Mouse (Mus musculus) liver, adult (tissue): ENCODE measurements around the gene Rxrg.

Experiments used
- GATA4 ChIP-seq: IDR thresholded peaks from 2 replicates; pipeline ENCODE4 v1.6.1; 2014; ENCODE audit warnings: mild to moderate bottlenecking, low read length; ENCODE audit not compliant: insufficient replicate concordance

Rxrg gene

GRCm38 (mm10) chr1:167598255-167599081, at the start of gene Rxrg:
TSS of gene Rxrg (plus strand) at chr1:167598384.
- no peak for TF ChIP-seq GATA4

- TF ChIP-seq GATA4, result no peak
Observed at GRCm38 (mm10) chr1:167549324-167549723, 48.9 kb upstream of the Rxrg start.

- TF ChIP-seq GATA4, result no peak
Observed at GRCm38 (mm10) chr1:167551601-167552000, 46.6 kb upstream of the Rxrg start.

DNA sequence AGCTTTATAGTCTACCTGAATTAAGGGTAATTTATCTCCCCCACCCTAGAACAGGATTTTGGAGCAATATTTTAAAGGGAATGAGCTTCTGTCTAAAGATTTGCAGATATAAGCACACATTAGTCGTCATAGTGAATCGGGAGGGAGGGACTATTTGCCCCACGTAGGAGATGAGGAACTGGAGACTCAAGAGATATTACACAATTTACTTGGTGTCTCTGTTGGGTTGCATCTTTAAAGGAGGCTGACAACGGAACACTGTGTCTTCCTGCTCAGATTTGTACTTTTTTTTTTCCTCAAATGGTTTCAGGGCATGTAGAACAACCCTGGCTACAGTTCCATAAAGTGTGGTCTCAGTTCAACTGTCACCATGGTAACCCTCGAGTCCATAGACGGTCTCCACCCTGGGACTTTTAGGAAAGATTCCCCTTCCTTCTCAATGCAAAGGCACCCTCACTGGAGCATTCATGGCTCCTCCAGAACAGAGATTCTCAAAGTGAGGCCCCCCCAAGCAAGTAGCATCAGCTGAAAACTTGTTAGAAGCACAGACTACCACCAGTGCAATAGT, 44.1 kb upstream of the Rxrg start:
- TF ChIP-seq GATA4, result no peak

DNA sequence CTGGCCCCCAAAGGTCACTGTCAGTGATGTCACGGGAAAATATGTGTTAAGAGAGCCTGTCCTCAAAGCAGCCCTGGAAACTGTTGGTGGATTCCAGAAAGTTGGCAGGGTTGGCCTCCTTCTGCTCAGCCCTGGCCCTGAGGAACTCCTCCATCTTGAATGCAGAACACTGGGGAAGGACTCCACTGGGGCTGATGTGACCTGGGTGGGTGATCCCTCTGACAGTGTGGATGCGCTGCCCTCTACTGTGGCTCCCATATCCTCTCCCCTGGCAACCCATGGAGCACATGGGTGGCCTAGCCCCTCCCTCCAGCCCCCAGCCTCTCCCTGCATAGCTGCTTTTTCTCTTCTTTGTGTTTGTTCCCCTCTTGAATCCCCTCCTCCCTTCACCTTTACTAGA, 31.6 kb upstream of the Rxrg start:
- no peak for TF ChIP-seq GATA4

GRCm38 (mm10) chr1:167579131-167579530, 19.1 kb upstream of the Rxrg start:
- no peak for TF ChIP-seq GATA4

GRCm38 (mm10) chr1:167583195-167583594, 15.0 kb upstream of the Rxrg start:
- TF ChIP-seq GATA4, result no peak

DNA sequence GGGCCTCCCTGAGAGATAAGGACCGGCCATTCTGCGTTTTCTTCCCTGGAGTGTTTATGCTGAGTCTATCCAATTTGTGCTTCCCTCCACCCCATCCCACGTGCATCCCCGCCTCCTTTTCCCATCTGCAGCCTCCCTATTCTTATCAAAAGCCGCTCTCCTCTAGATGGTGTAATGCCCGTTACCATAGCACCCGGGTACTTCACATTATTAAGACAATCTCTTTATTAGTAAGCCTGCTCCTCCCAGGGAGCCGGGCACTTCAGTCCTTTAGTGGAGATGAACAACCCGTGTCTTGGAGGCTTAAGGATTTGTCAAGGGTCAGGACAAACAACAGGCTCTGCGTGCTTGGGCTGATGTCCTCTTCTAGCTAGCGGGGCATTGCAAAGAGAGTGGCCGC, 14.3 kb upstream of the Rxrg start:
- TF ChIP-seq GATA4, result no peak

GRCm38 (mm10) chr1:167588747-167589558, 9.2 kb upstream of the Rxrg start:
- TF ChIP-seq GATA4, result no peak

GRCm38 (mm10) chr1:167592175-167592574, 6.0 kb upstream of the Rxrg start:
- no peak for TF ChIP-seq GATA4

GRCm38 (mm10) chr1:167599211-167599735, 1.1 kb downstream of the Rxrg start:
- TF ChIP-seq GATA4, result no peak

GRCm38 (mm10) chr1:167608201-167608741, 10.1 kb downstream of the Rxrg start:
- TF ChIP-seq GATA4, result no peak

DNA sequence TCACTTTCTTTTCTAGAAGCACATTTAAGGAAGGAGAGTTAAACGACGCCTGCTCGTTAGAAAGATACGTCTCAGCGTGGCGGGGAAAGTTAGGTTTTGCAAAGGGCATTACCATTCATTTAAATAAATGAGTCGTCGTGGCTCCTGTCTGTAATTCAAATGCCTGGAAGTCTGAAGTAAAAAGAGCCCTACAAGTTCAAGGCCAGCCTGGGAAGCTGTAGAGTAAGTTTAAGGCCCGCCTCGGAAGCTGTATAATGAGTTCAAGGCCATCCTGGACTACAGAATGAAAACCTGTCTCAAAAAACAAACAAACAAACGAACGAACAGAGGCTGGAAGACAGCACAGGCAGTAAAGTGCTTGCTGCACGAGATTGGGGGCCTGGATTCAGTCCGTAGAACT, 18.9 kb downstream of the Rxrg start:
- TF ChIP-seq GATA4, result no peak

GRCm38 (mm10) chr1:167617995-167618489, 19.9 kb downstream of the Rxrg start:
- no peak for TF ChIP-seq GATA4

- TF ChIP-seq GATA4, result no peak
Observed at GRCm38 (mm10) chr1:167620206-167620795, 22.1 kb downstream of the Rxrg start.
